In the genomic region with DNA sequence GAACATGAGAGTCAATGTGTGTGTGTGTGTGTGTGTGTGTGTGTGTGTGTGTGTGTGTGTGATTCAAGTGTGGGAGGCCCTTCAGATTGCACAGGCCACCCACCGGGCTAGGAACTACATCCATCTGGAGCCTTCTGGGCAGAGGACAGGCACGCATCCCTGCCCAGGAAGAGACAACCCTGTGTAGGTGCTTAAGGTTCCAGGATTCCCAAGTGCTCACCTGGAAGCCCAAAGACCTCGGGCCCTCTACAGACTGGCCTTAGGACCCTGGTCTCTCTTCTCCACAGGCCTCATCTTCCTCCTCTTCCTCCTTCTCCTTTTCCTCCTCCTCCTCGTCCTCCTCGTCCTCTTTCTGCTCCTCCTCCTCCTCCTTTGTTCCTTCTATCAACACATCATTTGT, we compare ENCODE assay signal across 12 mouse cellular contexts. TPM values are rescaled to one million over a fixed set of nuclear protein-coding genes. Genes with fewer than 3 reads are reported as not detected.
DNase-seq lines count a peak whose midpoint lies in the region; ATAC-seq and TF ChIP-seq lines count a peak whose summit lies in the region.
"Had no signal": no experiment of that assay in that cellular context is flagged by ENCODE, and none has a peak within 500 bp of the region (broad histone marks: within the 10 kb centered on the region; RNA-seq: fewer than 3 reads in every experiment).

No protein-coding gene starts in this region.

- no peak overlapping the region for H3K4me2 ChIP-seq in lung, postnatal 0 days (replicated peaks; ENCODE audit: low read depth, low read length)
- H3K4me2 ChIP-seq in midbrain, embryonic 11.5 days: no peak overlapping the region
- H3K4me2 ChIP-seq in forebrain, embryonic 16.5 days (ENCODE audit: low read length): no peak overlapping the region
- H3K4me2 ChIP-seq: liver, embryonic 15.5 days; midbrain, embryonic 13.5 days had no signal

- no peak overlapping the region for H3K27ac ChIP-seq in lung, postnatal 0 days (ENCODE audit: low read length)
- H3K27ac ChIP-seq in midbrain, embryonic 11.5 days (ENCODE audit: low read depth, low read length): no peak overlapping the region
- no peak overlapping the region for H3K27ac ChIP-seq in forebrain, embryonic 16.5 days (ENCODE audit: low read length)
- H3K27ac ChIP-seq: liver, embryonic 15.5 days; midbrain, embryonic 13.5 days had no signal

- no peaks in the 10 kb centered on the region for H3K9me3 ChIP-seq in lung, postnatal 0 days (ENCODE audit: low read length)
- no peaks in the 10 kb centered on the region for H3K9me3 ChIP-seq in midbrain, embryonic 11.5 days (ENCODE audit: control insufficient read depth, low read length)
- no peaks in the 10 kb centered on the region for H3K9me3 ChIP-seq in forebrain, embryonic 16.5 days (ENCODE audit: control insufficient read depth, low read length)
- H3K9me3 ChIP-seq: liver, embryonic 15.5 days; midbrain, embryonic 13.5 days had no signal

- no peak for TF ChIP-seq EP300 in lung, postnatal 0 days (IDR thresholded peaks at IDR 0.05)

- no peaks in the 10 kb centered on the region for H3K27me3 ChIP-seq in lung, postnatal 0 days (replicated peaks; ENCODE audit: insufficient read depth, low read length)
- no peaks in the 10 kb centered on the region for H3K27me3 ChIP-seq in midbrain, embryonic 11.5 days (ENCODE audit: control insufficient read depth, insufficient read depth, low read length)
- H3K27me3 ChIP-seq in forebrain, embryonic 16.5 days (replicated peaks; ENCODE audit: control insufficient read depth, insufficient read depth, low read length): no peaks in the 10 kb centered on the region
- H3K27me3 ChIP-seq: CH12.LX had no signal

- H3K4me3 ChIP-seq in lung, postnatal 0 days (ENCODE audit: low read depth, low read length): no peak overlapping the region
- no peak overlapping the region for H3K4me3 ChIP-seq in midbrain, embryonic 11.5 days (ENCODE audit: low read depth, low read length)
- H3K4me3 ChIP-seq in forebrain, embryonic 16.5 days (replicated peaks; ENCODE audit: low read length): no peak overlapping the region
- H3K4me3 ChIP-seq: liver, embryonic 15.5 days; midbrain, embryonic 13.5 days had no signal

- 67% methylated on average over 5 of the region's 5 CpGs for WGBS in lung, postnatal 0 days
- WGBS in midbrain, embryonic 11.5 days: 81% methylated on average over 5 of the region's 5 CpGs
- 83% methylated on average over 4 of the region's 5 CpGs for WGBS in forebrain, embryonic 16.5 days

- peak; percentile 4 to 11 for DNase-seq in frontal cortex, postnatal 25 days (ENCODE audit: low spot score in 2 of 2)
- DNase-seq in frontal cortex, postnatal 10 days (ENCODE audit: low spot score in 2 of 2): no peak
- peak; percentile 6 for DNase-seq in lung, postnatal 10 days
- DNase-seq in lung, postnatal 0 days (ENCODE audit: low spot score): no peak
- DNase-seq in cerebellum, postnatal 10 days: peak; percentile 37 to 45
- peak; percentile 4 to 16 for DNase-seq in right cerebral cortex, postnatal 36 days (ENCODE audit: low spot score in 2 of 2)
- DNase-seq in midbrain, embryonic 11.5 days (ENCODE audit: low spot score, missing footprints): no peak

- H3K4me1 ChIP-seq in lung, postnatal 0 days (ENCODE audit: insufficient read depth, low read depth, low read length): no peaks in the 10 kb centered on the region
- no peaks in the 10 kb centered on the region for H3K4me1 ChIP-seq in midbrain, embryonic 11.5 days (ENCODE audit: control insufficient read depth, insufficient read depth, low read length)
- H3K4me1 ChIP-seq in forebrain, embryonic 16.5 days (replicated peaks; ENCODE audit: control insufficient read depth, insufficient read depth, low read length): 0 out of 2 replicates have a peak, but pooled peaks cover 2% of the 10 kb centered on the region
- H3K4me1 ChIP-seq: midbrain, embryonic 13.5 days had no signal

- no peak overlapping the region for H3K9ac ChIP-seq in lung, postnatal 0 days (replicated peaks; ENCODE audit: low read depth)
- H3K9ac ChIP-seq in midbrain, embryonic 11.5 days (ENCODE audit: low read length): no peak overlapping the region
- no peak overlapping the region for H3K9ac ChIP-seq in forebrain, embryonic 16.5 days (replicated peaks; ENCODE audit: low read depth, low read length)
- H3K9ac ChIP-seq: liver, embryonic 15.5 days; midbrain, embryonic 13.5 days had no signal

- ATAC-seq in lung, postnatal 0 days: no peak
- ATAC-seq in midbrain, embryonic 11.5 days (ENCODE audit: low FRiP score): no peak
- no peak for ATAC-seq in forebrain, embryonic 16.5 days
- ATAC-seq: inflammation-experienced regulatory T-cells, adult 6 months; midbrain, embryonic 13.5 days had no signal

- TF ChIP-seq CTCF in lung, postnatal 0 days (IDR thresholded peaks at IDR 0.05): no peak

- H3K36me3 ChIP-seq in lung, postnatal 0 days (ENCODE audit: insufficient read depth, low read length): no peaks in the 10 kb centered on the region
- H3K36me3 ChIP-seq in midbrain, embryonic 11.5 days (ENCODE audit: control insufficient read depth, insufficient read depth, low read length): no peaks in the 10 kb centered on the region
- no peaks in the 10 kb centered on the region for H3K36me3 ChIP-seq in forebrain, embryonic 16.5 days (ENCODE audit: control insufficient read depth, insufficient read depth)
- H3K36me3 ChIP-seq: liver, embryonic 15.5 days; midbrain, embryonic 13.5 days had no signal

RNA-seq across cellular contexts. Expression of gene Ezh2, which starts 53.8 kb away (rescaled TPM):
- polyA plus RNA-seq in lung, postnatal 0 days (2015; fragmentation: Nextera tagmentation; extraction: Ambion mirVana): 22.5 and 25.3 TPM in 2 replicates
- polyA plus RNA-seq in midbrain, embryonic 11.5 days (2014; fragmentation: Nextera tagmentation; extraction: Ambion mirVana): 192 and 200 TPM in 2 replicates
- 144 and 150 TPM in 2 replicates for polyA plus RNA-seq in forebrain, embryonic 16.5 days (2015; fragmentation: Nextera tagmentation; extraction: Ambion mirVana)

Comparison
In these comparisons a context has a peak if more than half of its experiments do, and no peak if none do; other contexts are left out.
1. DNase-seq: peak in frontal cortex, postnatal 25 days (2 of 2), lung, postnatal 10 days (single experiment), cerebellum, postnatal 10 days (2 of 2) and right cerebral cortex, postnatal 36 days (2 of 2); none in frontal cortex, postnatal 10 days (0 of 2), lung, postnatal 0 days (single experiment) and midbrain, embryonic 11.5 days (single experiment).